Mouse (Mus musculus) intestine, embryonic 16.5 days (tissue): ENCODE measurements at regions not wholly inside any gene's neighbourhood (a gene's known extent, or its start where the extent isn't known, plus 50 kb on each side); places are given as distances from the start of the nearest gene placed in this dataset.

Source experiments
- ATAC-seq: fragments of 200-750 bp; cut with Nextera tagmentation; 2 replicates; pipeline ENCODE4 v1.8.0; 2017; ENCODE audit warnings: moderate TSS enrichment, moderate library complexity
- H3K27ac ChIP-seq: fragments of 300-500 bp; sonication (generic); 2 replicates; pipeline ENCODE4 v1.5.1; 2014; ENCODE audit warnings: mild to moderate bottlenecking, low read length
- H3K27me3 ChIP-seq: fragments of 300-500 bp; sonication (generic); replicated peaks from 2 replicates; pipeline ENCODE4 v1.6.1; 2014; ENCODE audit warnings: low read length, control low read depth, mixed read lengths; ENCODE audit not compliant: control insufficient read depth, insufficient read depth
- H3K36me3 ChIP-seq: fragments of 300-500 bp; sonication (generic); 2 replicates; pipeline ENCODE4 v1.6.1; 2014; ENCODE audit warnings: low read length, control low read depth; ENCODE audit not compliant: control insufficient read depth, insufficient read depth
- H3K4me1 ChIP-seq: fragments of 300-500 bp; sonication (generic); 2 replicates; pipeline ENCODE4 v1.6.1; 2014; ENCODE audit warnings: low read length, control low read depth, mixed read lengths; ENCODE audit not compliant: control insufficient read depth, insufficient read depth
- H3K4me2 ChIP-seq: fragments of 300-500 bp; sonication (generic); 2 replicates; pipeline ENCODE4 v1.6.1; 2014; ENCODE audit warnings: low read depth, low read length, control low read depth
- H3K4me3 ChIP-seq: fragments of 300-500 bp; sonication (generic); 2 replicates; pipeline ENCODE4 v1.5.1; 2014; ENCODE audit warnings: mild to moderate bottlenecking, low read length
- H3K9ac ChIP-seq: fragments of 300-500 bp; sonication (generic); 2 replicates; pipeline ENCODE4 v1.6.1; 2014; ENCODE audit warnings: low read depth, low read length
- H3K9me3 ChIP-seq: fragments of 300-500 bp; sonication (generic); 2 replicates; pipeline ENCODE4 v1.6.1; 2016; ENCODE audit warnings: low read length, control low read depth; ENCODE audit not compliant: control insufficient read depth
- WGBS: fragments of 180-500 bp; shearing (Covaris S2); extraction: QIAGEN DNeasy Blood & Tissue Kit; methylation state at CpG from one replicate; pipeline ENCODE4 v1.1.7; 2014; 5-methylcytosine and 5-hydroxymethylcytosine counted together

DNA sequence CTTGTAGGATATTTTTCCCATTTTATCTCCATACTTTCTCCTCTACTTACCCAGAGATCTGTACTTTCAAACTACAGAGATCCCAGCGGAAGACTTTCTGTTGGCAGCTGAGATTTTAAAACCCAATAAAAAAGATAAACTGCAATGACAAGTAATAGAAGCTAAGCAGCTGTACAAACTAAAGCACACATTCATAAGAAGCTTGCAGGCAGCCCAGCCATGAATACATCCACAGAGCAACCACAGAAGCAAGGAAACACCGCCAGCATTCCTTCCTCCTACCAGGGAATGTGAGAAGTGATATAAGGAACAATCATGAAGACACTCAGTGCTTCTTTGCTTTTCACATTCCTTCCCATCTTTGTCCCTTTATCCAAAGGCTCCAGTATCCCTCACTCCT lies 372.1 kb upstream of the Slco3a1 start:
- Histone ChIP-seq H3K27me3 (no peaks in the 10 kb centered on the region), H3K9ac (no peak overlapping the region), H3K9me3 (no peaks in the 10 kb centered on the region), H3K4me1 (no peaks in the 10 kb centered on the region), H3K4me2 (no peak overlapping the region), H3K4me3 (no peak overlapping the region), H3K27ac (no peak overlapping the region), H3K36me3 (no peaks in the 10 kb centered on the region)
- no peak for ATAC-seq
- WGBS = 20% methylated on average over 2 of the region's 2 CpGs

DNA sequence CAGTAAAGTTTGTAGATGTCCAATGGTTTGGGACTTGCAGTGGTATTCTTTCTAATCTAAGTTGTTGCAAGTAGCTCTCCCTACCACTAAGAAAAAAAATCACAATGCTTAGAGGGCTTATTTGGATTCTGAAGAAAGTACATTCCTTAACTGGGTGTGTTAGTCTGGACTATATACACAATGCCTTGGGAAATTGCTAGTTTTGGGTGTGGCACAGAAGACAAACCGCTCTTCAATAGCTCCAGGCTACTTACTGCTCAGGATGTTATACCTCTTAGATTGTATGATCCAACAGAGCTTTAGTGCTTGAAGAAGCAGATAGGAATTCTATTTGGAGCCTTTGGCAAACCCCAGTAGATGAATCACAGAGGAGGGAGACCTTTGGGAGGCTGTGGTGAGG lies 369.6 kb upstream of the Slco3a1 start:
- Histone ChIP-seq H3K4me1 (no peaks in the 10 kb centered on the region), H3K4me2 (no peak overlapping the region), H3K9me3 (no peaks in the 10 kb centered on the region), H3K27me3 (no peaks in the 10 kb centered on the region), H3K27ac (no peak overlapping the region), H3K4me3 (no peak overlapping the region), H3K36me3 (no peaks in the 10 kb centered on the region), H3K9ac (no peak overlapping the region)
- 75% methylated on average over 1 of the region's 1 CpGs for WGBS
- ATAC-seq = no peak

DNA sequence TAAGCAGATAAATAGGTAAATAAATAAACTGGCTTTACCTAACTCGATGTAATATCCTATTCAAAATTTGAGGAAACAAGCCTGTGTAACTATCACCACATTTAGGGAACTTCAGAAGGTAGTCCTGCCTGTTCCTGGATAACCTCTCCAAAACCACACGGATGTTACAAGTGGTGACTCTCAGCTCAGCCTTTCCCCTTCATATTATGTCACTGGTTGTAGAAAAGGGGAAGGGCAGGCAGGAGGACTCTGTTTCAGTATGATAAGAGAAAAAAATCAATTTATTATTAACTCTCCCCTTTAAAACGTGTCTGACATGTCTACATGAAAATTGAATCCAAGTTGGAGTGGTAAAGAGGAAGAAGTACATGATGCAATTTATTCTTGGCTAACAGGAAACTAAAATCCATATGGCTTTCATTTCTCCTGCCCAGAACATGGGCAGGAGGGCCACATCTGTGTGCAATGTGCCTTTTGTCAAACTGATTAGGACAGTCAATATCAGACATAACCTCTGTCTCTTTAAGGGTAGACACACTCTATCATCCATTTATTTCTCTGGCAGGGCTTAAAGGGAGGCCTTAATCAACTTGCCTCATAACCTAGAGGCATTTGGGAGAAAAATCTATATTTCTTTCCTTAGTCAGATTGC lies 353.9 kb upstream of the Slco3a1 start:
- Histone ChIP-seq H3K4me2 (no peak overlapping the region), H3K9ac (no peak overlapping the region), H3K36me3 (no peaks in the 10 kb centered on the region), H3K27ac (no peak overlapping the region), H3K9me3 (no peaks in the 10 kb centered on the region), H3K4me3 (no peak overlapping the region), H3K4me1 (no peaks in the 10 kb centered on the region), H3K27me3 (no peaks in the 10 kb centered on the region)
- ATAC-seq = no peak
- WGBS = 50% methylated on average over 3 of the region's 3 CpGs

DNA sequence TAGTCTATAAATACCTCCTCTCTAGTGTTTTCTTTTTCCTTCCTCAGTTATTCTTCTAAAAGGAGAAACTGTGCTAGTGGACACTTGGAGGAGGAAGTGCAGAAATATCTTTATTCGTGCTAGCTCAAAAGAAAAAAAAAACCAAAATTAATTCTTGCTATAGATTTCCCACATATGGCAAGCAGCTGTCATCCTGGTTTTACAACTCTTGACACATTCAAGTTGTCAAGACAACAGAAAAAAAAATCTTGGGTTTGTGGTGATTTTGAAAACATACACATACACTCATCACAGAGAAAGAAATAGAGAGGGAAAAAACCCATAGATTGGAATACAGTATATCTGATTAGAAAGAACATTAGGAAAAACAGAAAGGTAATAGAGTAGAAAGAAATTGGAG lies 352.8 kb upstream of the Slco3a1 start:
- Histone ChIP-seq H3K9me3 (no peaks in the 10 kb centered on the region), H3K27ac (no peak overlapping the region), H3K4me2 (no peak overlapping the region), H3K4me1 (no peaks in the 10 kb centered on the region), H3K36me3 (no peaks in the 10 kb centered on the region), H3K9ac (no peak overlapping the region), H3K27me3 (no peaks in the 10 kb centered on the region), H3K4me3 (no peak overlapping the region)
- WGBS = 46% methylated on average over 1 of the region's 1 CpGs
- ATAC-seq = no peak

DNA sequence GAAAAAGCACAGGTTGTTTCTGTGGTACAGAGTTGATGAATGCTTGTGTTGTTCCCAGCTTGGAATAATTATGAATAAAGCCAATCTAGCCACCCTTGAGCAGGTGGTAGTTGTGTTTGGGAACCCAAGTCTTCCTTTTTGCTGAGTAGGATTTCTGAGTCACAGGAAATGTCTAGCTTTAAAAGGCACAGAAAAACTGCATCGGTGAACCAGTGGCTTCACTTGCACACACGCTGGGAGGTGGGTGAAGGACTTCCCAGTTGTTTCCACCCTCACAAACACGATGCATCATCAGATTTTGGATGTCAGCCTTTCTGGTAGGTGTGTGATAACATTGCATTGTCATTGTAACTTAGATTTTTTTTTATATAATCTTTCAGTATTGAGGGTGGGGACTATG lies 322.9 kb upstream of the Slco3a1 start:
- no peaks in the 10 kb centered on the region for H3K36me3 ChIP-seq
- H3K27me3 ChIP-seq = no peaks in the 10 kb centered on the region
- no peak overlapping the region for H3K4me2 ChIP-seq
- no peak for ATAC-seq
- no peak overlapping the region for H3K9ac ChIP-seq
- WGBS = 81% methylated on average over 3 of the region's 3 CpGs
- no peak overlapping the region for H3K27ac ChIP-seq
- H3K4me1 ChIP-seq = no peaks in the 10 kb centered on the region
- H3K9me3 ChIP-seq = no peaks in the 10 kb centered on the region
- no peak overlapping the region for H3K4me3 ChIP-seq

DNA sequence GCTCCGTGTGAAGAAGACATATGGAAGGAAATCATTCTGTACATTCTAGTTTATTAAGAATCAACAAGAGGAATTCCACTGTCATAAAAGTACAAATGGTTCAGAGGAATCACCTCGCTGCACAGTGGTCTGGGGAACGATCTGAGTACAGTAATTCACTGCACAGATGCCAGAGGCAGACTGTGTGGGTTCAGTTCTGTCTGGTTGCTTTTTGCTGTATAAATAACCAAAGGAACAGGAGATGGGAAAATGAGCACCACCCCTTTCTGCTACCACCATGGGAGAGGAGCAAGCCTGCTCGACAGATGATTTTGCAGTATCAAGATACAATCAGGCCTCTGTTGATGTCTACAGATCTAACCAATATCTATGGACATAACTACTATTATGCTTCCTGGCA lies 322.1 kb upstream of the Slco3a1 start:
- 49% methylated on average over 4 of the region's 4 CpGs for WGBS
- Histone ChIP-seq H3K9me3 (no peaks in the 10 kb centered on the region), H3K4me3 (no peak overlapping the region), H3K27me3 (no peaks in the 10 kb centered on the region), H3K4me1 (no peaks in the 10 kb centered on the region), H3K9ac (no peak overlapping the region), H3K36me3 (no peaks in the 10 kb centered on the region), H3K27ac (no peak overlapping the region), H3K4me2 (no peak overlapping the region)
- ATAC-seq = no peak

DNA sequence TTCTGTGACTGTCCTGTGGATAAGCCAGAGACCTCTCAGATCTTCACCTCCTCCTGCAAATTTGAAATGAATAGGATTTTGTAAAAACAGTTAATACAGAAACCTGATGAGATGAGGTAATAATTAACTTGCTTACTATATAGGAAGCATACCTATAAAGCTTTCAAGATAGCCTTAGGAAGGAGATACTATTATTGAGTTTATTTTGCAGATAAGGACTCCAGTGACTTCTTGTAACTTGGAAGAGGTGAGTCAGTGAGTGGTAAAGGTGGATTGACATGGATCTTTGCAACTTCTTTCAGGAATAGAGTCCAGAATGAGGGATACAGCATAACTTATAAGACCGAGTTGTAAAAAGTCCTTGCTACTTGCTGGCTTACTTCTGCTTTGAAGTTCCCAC lies 315.7 kb upstream of the Slco3a1 start:
- WGBS = 56% methylated on average over 1 of the region's 1 CpGs
- ATAC-seq = peak; percentile 62; the same call in 1 of the 2 replicates
- no peak overlapping the region for H3K9ac ChIP-seq

DNA sequence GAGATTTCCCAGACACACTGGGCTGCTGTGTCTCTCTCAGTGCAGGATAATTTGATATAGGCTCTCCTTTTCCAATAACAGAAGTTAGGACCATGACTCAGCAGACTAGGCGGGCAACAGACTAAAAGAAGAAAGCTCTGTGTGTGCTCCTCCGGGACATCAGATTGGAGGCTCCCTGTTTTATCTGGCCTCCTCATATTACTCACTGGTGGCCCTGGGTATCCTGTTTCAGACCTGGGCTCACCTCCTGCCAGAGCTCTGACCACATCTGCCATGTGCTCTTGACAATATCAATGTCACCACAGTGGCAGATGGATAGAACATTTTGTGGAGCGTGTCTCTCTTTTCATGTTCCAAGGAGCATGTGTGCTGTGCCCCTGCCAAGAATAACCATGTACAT lies 308.1 kb upstream of the Slco3a1 start:
- Histone ChIP-seq H3K36me3 (no peaks in the 10 kb centered on the region), H3K4me2 (no peak overlapping the region), H3K9ac (no peak overlapping the region), H3K9me3 (no peaks in the 10 kb centered on the region), H3K27ac (no peak overlapping the region), H3K27me3 (no peaks in the 10 kb centered on the region), H3K4me3 (no peak overlapping the region), H3K4me1 (0 out of 2 replicates have a peak, but pooled peaks cover 2% of the 10 kb centered on the region)
- WGBS = 47% methylated on average over 3 of the region's 3 CpGs
- ATAC-seq = 0 out of 2 replicates have a peak, but pooled peaks have one; percentile 9

More for the DNA sequence above, 315.7 kb upstream of the Slco3a1 start:
- Histone ChIP-seq H3K4me2 (no peak overlapping the region), H3K4me3 (no peak overlapping the region), H3K27ac (no peak overlapping the region), H3K36me3 (no peaks in the 10 kb centered on the region), H3K27me3 (no peaks in the 10 kb centered on the region), H3K4me1 (no peaks in the 10 kb centered on the region), H3K9me3 (no peaks in the 10 kb centered on the region)

DNA sequence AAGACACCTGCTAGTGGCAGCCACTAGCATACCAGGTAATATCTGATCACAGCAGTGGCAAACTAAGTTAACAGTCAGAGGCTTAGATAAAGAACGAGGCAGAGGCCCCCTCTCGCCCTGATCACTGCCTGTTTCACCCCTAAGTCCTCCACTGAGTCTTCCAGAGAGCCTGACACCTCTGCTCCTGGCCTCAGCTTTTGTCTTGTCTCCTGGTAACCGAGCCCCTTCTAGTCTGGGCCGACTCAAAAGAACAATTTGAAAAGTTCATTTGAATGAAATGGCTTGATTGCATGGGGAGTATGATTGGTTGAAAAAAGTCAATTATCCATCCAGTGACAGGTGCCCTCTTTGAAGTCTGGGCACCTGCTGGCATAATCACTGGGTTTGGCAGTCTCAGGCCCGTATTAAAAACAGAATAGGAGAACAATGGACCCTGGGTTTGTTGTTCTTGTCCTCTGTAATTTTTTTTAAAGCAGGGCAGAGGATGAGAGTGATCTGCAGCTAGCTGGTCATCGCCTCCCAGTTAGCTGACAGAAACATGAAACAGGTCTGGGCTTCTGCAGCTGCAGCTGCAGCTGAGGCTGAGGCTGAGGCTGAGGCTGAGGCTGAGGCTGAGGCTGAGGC lies 289.8 kb upstream of the Slco3a1 start:
- Histone ChIP-seq H3K9me3 (no peaks in the 10 kb centered on the region), H3K27ac (no peak overlapping the region), H3K4me1 (no peaks in the 10 kb centered on the region), H3K36me3 (no peaks in the 10 kb centered on the region), H3K27me3 (no peaks in the 10 kb centered on the region), H3K4me2 (no peak overlapping the region), H3K9ac (no peak overlapping the region), H3K4me3 (no peak overlapping the region)
- no peak for ATAC-seq
- WGBS = 46% methylated on average over 6 of the region's 6 CpGs

DNA sequence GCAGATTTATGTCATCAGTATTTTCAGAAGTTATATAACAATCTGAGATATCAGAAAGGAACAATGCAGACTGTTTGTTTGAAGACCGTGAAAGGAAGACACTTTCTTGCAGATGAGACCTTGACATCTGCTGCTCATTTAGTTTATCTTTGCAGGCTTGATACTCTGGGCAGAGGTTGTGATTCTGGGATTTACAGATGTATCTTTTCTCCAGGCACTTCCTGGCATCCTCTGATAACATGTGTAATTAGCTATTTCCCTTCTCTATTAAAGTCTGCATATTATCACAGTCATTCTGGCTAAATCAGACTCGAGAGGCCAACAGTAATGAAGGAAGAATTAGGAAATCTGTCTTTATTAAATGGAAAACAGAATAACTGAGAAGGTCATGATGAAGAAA lies 268.7 kb upstream of the Slco3a1 start:
- Histone ChIP-seq H3K4me3 (no peak overlapping the region), H3K36me3 (no peaks in the 10 kb centered on the region), H3K4me1 (no peaks in the 10 kb centered on the region), H3K9me3 (no peaks in the 10 kb centered on the region), H3K9ac (no peak overlapping the region), H3K27ac (no peak overlapping the region), H3K4me2 (no peak overlapping the region), H3K27me3 (no peaks in the 10 kb centered on the region)
- ATAC-seq = no peak
- 52% methylated on average over 2 of the region's 2 CpGs for WGBS
